Mouse (Mus musculus): ENCODE data around the gene Ptprs. TPM values are rescaled to one million over a fixed set of nuclear protein-coding genes. Genes with fewer than 3 reads are reported as not detected.
"Not testable (repeated sequence)": the region's sequence is repeated elsewhere in the genome, so short reads cannot be mapped to it uniquely, and the experiment has no call there.

Ptprs gene
- total and polyA plus RNA-seq, 3 experiments = 51.6 to 324 (median 80.9) TPM

DNA sequence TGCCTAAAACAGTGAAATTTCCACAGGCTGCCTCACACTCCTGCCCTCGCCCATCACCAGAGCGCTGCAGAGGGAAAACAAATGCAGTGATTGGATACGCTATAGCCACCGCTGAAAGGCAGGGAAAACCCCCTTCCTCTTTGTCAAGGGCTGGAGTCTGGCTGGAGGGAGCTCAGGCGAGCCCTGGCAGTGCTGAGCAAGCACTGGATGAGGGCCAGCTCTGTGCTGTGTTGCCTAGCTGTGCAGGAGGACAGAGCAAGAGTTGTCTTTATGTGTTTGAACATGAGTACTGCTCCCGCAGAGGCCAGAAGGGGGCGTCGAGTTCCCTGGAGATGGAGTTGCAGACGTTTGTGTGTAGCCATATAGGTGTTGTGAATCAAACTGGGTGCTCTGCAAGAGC lies 26.2 kb upstream of the Ptprs start:
- TF ChIP-seq SMC3 (IDR thresholded peaks at IDR 0.05; ENCODE audit: low read depth, low read length) (peak; percentile 19; the same call in 1 of the 2 replicates), GATA1 (IDR thresholded peaks at IDR 0.05; ENCODE audit: low read depth, low read length) (no peak), MYC (IDR thresholded peaks at IDR 0.05; ENCODE audit: low read depth, low read length) (no peak), ETS1 (IDR thresholded peaks at IDR 0.05; ENCODE audit: low read depth, low read length) (no peak), RAD21 (IDR thresholded peaks at IDR 0.05; ENCODE audit: low read depth, low read length) (no peak; the same call in 1 of the 2 replicates), CTCF (IDR thresholded peaks at IDR 0.05 in 2 of 3, conservative IDR thresholded peaks at IDR 0.05 in 1 of 3; ENCODE audit: control insufficient read depth in 1 of 3, insufficient read depth in 1 of 3, low read depth in 2 of 3, low read length in 3 of 3, poor library complexity in 1 of 3, severe bottlenecking in 1 of 3) (peak in 2 of 3 experiments; percentile 19 to 30; a peak in 3 of 6 replicates), POLR2A (IDR thresholded peaks at IDR 0.05; ENCODE audit: control insufficient read depth in 1 of 2, insufficient read depth in 1 of 2, low read depth in 1 of 2, low read length in 2 of 2, poor library complexity in 1 of 2) (no peak), BHLHE40 (IDR thresholded peaks at IDR 0.05; ENCODE audit: borderline replicate concordance, low read depth, low read length) (no peak), UBTF (IDR thresholded peaks at IDR 0.05; ENCODE audit: borderline replicate concordance, insufficient read depth, low read depth, low read length) (no peak), NELFE (IDR thresholded peaks at IDR 0.05; ENCODE audit: low read depth, low read length) (no peak)
- H3K27ac ChIP-seq (ENCODE audit: control insufficient read depth, low read depth, low read length) = no peak overlapping the region
- H3K27me3 ChIP-seq (ENCODE audit: control insufficient read depth in 1 of 2, insufficient read depth in 2 of 2, low read length in 2 of 2) = peaks cover 2 to 5% of the 10 kb centered on the region in 2 experiments; a peak in 2 of 4 replicates
- H3K9ac ChIP-seq (ENCODE audit: control insufficient read depth, low read depth, low read length, poor library complexity, severe bottlenecking) = no peak overlapping the region
- peaks cover 0 to 6% of the 10 kb centered on the region in 2 experiments; a peak in 1 of 4 replicates for H3K4me1 ChIP-seq (ENCODE audit: control insufficient read depth in 1 of 2, insufficient read depth in 2 of 2, low read length in 2 of 2)
- H3K9me3 ChIP-seq (replicated peaks; ENCODE audit: insufficient read depth, low read length) = no peaks in the 10 kb centered on the region
- peak; percentile 22 for DNase-seq (ENCODE audit: low read depth, low spot score)
- no peaks in the 10 kb centered on the region; the same call in 1 of the 2 replicates for H3K79me2 ChIP-seq (ENCODE audit: control insufficient read depth, insufficient read depth, low read length, poor library complexity)
- H3K36me3 ChIP-seq (ENCODE audit: control insufficient read depth in 1 of 2, insufficient read depth in 2 of 2, low read length in 2 of 2) = no peaks in the 10 kb centered on the region
- H3K4me3 ChIP-seq (ENCODE audit: control insufficient read depth in 1 of 2, insufficient read depth in 1 of 2, low read depth in 2 of 2, low read length in 2 of 2) = no peak overlapping the region

DNA sequence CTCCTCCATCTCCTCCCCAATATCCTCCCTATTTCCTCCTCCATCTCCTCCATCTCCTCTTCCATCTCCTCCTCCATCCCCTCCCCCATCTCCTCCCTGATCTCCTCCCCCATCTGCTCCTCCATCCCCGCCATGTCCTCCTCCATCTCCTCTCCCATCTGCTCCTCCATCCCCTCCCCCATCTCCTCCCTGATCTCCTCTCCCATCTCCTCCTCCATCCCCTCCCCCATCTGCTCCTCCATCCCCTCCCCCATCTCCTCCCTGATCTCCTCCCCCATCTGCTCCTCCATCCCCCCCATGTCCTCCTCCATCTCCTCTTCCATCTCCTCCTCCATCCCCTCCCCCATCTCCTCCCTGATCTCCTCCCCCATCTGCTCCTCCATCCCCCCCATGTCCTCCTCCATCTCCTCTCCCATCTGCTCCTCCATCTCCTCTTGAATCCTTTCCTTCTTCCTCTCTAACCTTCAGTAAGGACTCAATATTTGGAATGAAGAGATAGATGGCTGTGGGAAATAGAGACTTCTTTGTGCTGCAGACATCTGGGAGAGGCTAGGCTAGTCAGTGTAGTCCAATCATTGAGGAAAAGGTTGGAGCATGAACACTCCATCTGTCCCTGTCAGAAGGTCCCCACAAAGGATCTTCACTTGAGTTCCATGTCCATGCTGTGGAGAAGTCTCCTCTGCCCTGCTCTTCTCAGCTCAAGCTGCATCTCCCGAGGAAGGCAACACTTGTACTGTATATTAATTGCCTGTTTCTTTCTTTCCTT lies 25.5 kb upstream of the Ptprs start:
- not testable (repeated sequence) for H3K79me2 ChIP-seq (ENCODE audit: control insufficient read depth, insufficient read depth, low read length, poor library complexity); H3K9me3 ChIP-seq (replicated peaks; ENCODE audit: insufficient read depth, low read length); H3K4me1 ChIP-seq (ENCODE audit: control insufficient read depth in 1 of 2, insufficient read depth in 2 of 2, low read length in 2 of 2)

GRCm38 (mm10) chr17:56499229-56499628 lies 22.9 kb upstream of the Ptprs start:
- TF ChIP-seq USF1 (IDR thresholded peaks at IDR 0.05; ENCODE audit: low read depth, low read length) (no peak), E2F4 (IDR thresholded peaks at IDR 0.05; ENCODE audit: borderline replicate concordance, low read depth, low read length) (no peak), POLR2A (IDR thresholded peaks at IDR 0.05; ENCODE audit: control insufficient read depth in 1 of 2, insufficient read depth in 1 of 2, low read depth in 1 of 2, low read length in 2 of 2, poor library complexity in 1 of 2) (no peak), KAT2A (conservative IDR thresholded peaks at IDR 0.05; ENCODE audit: low read depth, low read length) (no peak), ELF1 (IDR thresholded peaks at IDR 0.05; ENCODE audit: low read depth, low read length) (no peak), ZC3H11A (IDR thresholded peaks at IDR 0.05; ENCODE audit: low read depth, low read length) (no peak), BHLHE40 (IDR thresholded peaks at IDR 0.05; ENCODE audit: borderline replicate concordance, low read depth, low read length) (no peak), MAX (IDR thresholded peaks at IDR 0.05; ENCODE audit: low read length) (no peak), MEF2A (IDR thresholded peaks at IDR 0.05; ENCODE audit: extremely low read depth, insufficient replicate concordance, low read depth, low read length, poor library complexity, severe bottlenecking) (no peak), MXI1 (IDR thresholded peaks at IDR 0.05; ENCODE audit: low read depth, low read length) (no peak), MAFK (IDR thresholded peaks at IDR 0.05; ENCODE audit: borderline replicate concordance, low read depth, low read length) (no peak), RAD21 (IDR thresholded peaks at IDR 0.05; ENCODE audit: low read depth, low read length) (no peak)
- Histone ChIP-seq H3K9ac (ENCODE audit: control insufficient read depth, low read depth, low read length, poor library complexity, severe bottlenecking) (no peak overlapping the region), H3K27ac (ENCODE audit: control insufficient read depth, low read depth, low read length) (no peak overlapping the region), H3K9me3 (replicated peaks; ENCODE audit: insufficient read depth, low read length) (no peaks in the 10 kb centered on the region), H3K79me2 (ENCODE audit: control insufficient read depth, insufficient read depth, low read length, poor library complexity) (no peaks in the 10 kb centered on the region), H3K27me3 (ENCODE audit: control insufficient read depth in 1 of 2, insufficient read depth in 2 of 2, low read length in 2 of 2) (peaks cover 2 to 7% of the 10 kb centered on the region in 2 experiments; a peak in 2 of 4 replicates), H3K36me3 (ENCODE audit: control insufficient read depth in 1 of 2, insufficient read depth in 2 of 2, low read length in 2 of 2) (no peaks in the 10 kb centered on the region), H3K4me1 (ENCODE audit: control insufficient read depth in 1 of 2, insufficient read depth in 2 of 2, low read length in 2 of 2) (no peaks in the 10 kb centered on the region), H3K4me3 (ENCODE audit: control insufficient read depth in 1 of 2, insufficient read depth in 1 of 2, low read depth in 2 of 2, low read length in 2 of 2) (no peak overlapping the region)
- DNase-seq (ENCODE audit: low read depth, low spot score) = no peak

More for the DNA sequence above, 25.5 kb upstream of the Ptprs start:
- not testable (repeated sequence) for H3K4me3 ChIP-seq (ENCODE audit: control insufficient read depth in 1 of 2, insufficient read depth in 1 of 2, low read depth in 2 of 2, low read length in 2 of 2); H3K27me3 ChIP-seq (ENCODE audit: control insufficient read depth in 1 of 2, insufficient read depth in 2 of 2, low read length in 2 of 2); H3K36me3 ChIP-seq (ENCODE audit: control insufficient read depth in 1 of 2, insufficient read depth in 2 of 2, low read length in 2 of 2); DNase-seq (ENCODE audit: low read depth, low spot score); H3K27ac ChIP-seq (ENCODE audit: control insufficient read depth, low read depth, low read length); H3K9ac ChIP-seq (ENCODE audit: control insufficient read depth, low read depth, low read length, poor library complexity, severe bottlenecking)
